Mouse (Mus musculus): Measurements from ENCODE around the gene Flvcr1. TPM values are rescaled to one million over a fixed set of nuclear protein-coding genes. Genes with fewer than 3 reads are reported as not detected.

The Flvcr1 gene
- polyA plus RNA-seq, 1 experiment from 2014 or later, result 10.3 TPM

GRCm38 (mm10) chr1:190962760-190963159 is 63.2 kb downstream of the Flvcr1 start:
- ATAC-seq (ENCODE audit: low FRiP score) (no peak), DNase-seq (ENCODE audit: low spot score) (no peak)
- H3K9ac ChIP-seq, result no peak overlapping the region
- no peak overlapping the region for H3K4me2 ChIP-seq (replicated peaks)
- H3K4me1 ChIP-seq (replicated peaks; ENCODE audit: control insufficient read depth, insufficient read depth, low read length), result no peaks in the 10 kb centered on the region
- peaks cover 96% of the 10 kb centered on the region for H3K36me3 ChIP-seq (replicated peaks; ENCODE audit: control insufficient read depth, insufficient read depth)
- H3K4me3 ChIP-seq (replicated peaks; ENCODE audit: low read length), result no peak overlapping the region
- no peaks in the 10 kb centered on the region for H3K27me3 ChIP-seq (ENCODE audit: control insufficient read depth, insufficient read depth, low read length)
- H3K9me3 ChIP-seq (ENCODE audit: control insufficient read depth, low read length), result no peaks in the 10 kb centered on the region
- H3K27ac ChIP-seq, result no peak overlapping the region
- 94% methylated on average over 3 of the region's 3 CpGs for WGBS

- Histone ChIP-seq H3K4me3 (replicated peaks; ENCODE audit: low read length) (no peak overlapping the region), H3K27me3 (ENCODE audit: control insufficient read depth, insufficient read depth, low read length) (no peaks in the 10 kb centered on the region), H3K36me3 (replicated peaks; ENCODE audit: control insufficient read depth, insufficient read depth) (peaks cover 99% of the 10 kb centered on the region), H3K9me3 (ENCODE audit: control insufficient read depth, low read length) (no peaks in the 10 kb centered on the region), H3K4me2 (replicated peaks) (no peak overlapping the region), H3K4me1 (replicated peaks; ENCODE audit: control insufficient read depth, insufficient read depth, low read length) (no peaks in the 10 kb centered on the region), H3K27ac (no peak overlapping the region), H3K9ac (no peak overlapping the region)
- ATAC-seq (ENCODE audit: low FRiP score) (no peak), DNase-seq (ENCODE audit: low spot score) (no peak)
- WGBS, result 92% methylated on average over 5 of the region's 5 CpGs
Observed at GRCm38 (mm10) chr1:190958821-190959220, 67.1 kb downstream of the Flvcr1 start.

Other genes starting within 250 kb of the Flvcr1 start
- gene Rps6kc1, start 114.4 kb downstream of the Flvcr1 start, polyA plus RNA-seq (2014; fragmentation: Nextera tagmentation; extraction: Ambion mirVana), result 27.7 and 36.4 TPM in 2 replicates
- gene Angel2, start 101.0 kb downstream of the Flvcr1 start, polyA plus RNA-seq (2014; fragmentation: Nextera tagmentation; extraction: Ambion mirVana), result 48.2 and 52.7 TPM in 2 replicates
- 102 and 109 TPM in 2 replicates for gene Vash2, start 46.9 kb downstream of the Flvcr1 start, polyA plus RNA-seq (2014; fragmentation: Nextera tagmentation; extraction: Ambion mirVana)
- gene Spata45, start 10.5 kb upstream of the Flvcr1 start, polyA plus RNA-seq (2014; fragmentation: Nextera tagmentation; extraction: Ambion mirVana), result not detected in 2 replicates
- gene Tatdn3, start 36.8 kb upstream of the Flvcr1 start, polyA plus RNA-seq (2014; fragmentation: Nextera tagmentation; extraction: Ambion mirVana), result 13.1 and 14.9 TPM in 2 replicates
- 3.6 and 5.0 TPM in 2 replicates for gene Nsl1, start 36.9 kb upstream of the Flvcr1 start, polyA plus RNA-seq (2014; fragmentation: Nextera tagmentation; extraction: Ambion mirVana)
- gene Batf3, start 71.7 kb upstream of the Flvcr1 start, polyA plus RNA-seq (2014; fragmentation: Nextera tagmentation; extraction: Ambion mirVana), result 1.5 and 2.2 TPM in 2 replicates
- gene Fam71a, start 138.7 kb upstream of the Flvcr1 start, polyA plus RNA-seq (2014; fragmentation: Nextera tagmentation; extraction: Ambion mirVana), result not detected in 2 replicates
- 1.4 and 1.8 TPM in 2 replicates for gene Atf3, start 191.9 kb upstream of the Flvcr1 start, polyA plus RNA-seq (2014; fragmentation: Nextera tagmentation; extraction: Ambion mirVana)

Data from hindbrain, embryonic 14.5 days (tissue).